Mouse (Mus musculus) brain, embryonic 14.5 days (tissue): Measurements from ENCODE around the gene Auts2.

Experiments
- CTCF ChIP-seq: fragments of 200-500 bp; IDR thresholded peaks from 2 replicates; pipeline ENCODE4 v1.5.1; 2012; ENCODE audit warnings: inconsistent platforms, mild to moderate bottlenecking, moderate library complexity, borderline replicate concordance; ENCODE audit not compliant: insufficient read depth, insufficient read length; ENCODE audit errors: extremely low read depth
- POLR2A ChIP-seq: fragments of 200-500 bp; IDR thresholded peaks from 2 replicates; pipeline ENCODE4 v1.6.1; 2012; ENCODE audit warnings: mild to moderate bottlenecking, inconsistent platforms, borderline replicate concordance; ENCODE audit not compliant: poor library complexity, insufficient read depth, insufficient read length, severe bottlenecking; ENCODE audit errors: extremely low read depth

DNA sequence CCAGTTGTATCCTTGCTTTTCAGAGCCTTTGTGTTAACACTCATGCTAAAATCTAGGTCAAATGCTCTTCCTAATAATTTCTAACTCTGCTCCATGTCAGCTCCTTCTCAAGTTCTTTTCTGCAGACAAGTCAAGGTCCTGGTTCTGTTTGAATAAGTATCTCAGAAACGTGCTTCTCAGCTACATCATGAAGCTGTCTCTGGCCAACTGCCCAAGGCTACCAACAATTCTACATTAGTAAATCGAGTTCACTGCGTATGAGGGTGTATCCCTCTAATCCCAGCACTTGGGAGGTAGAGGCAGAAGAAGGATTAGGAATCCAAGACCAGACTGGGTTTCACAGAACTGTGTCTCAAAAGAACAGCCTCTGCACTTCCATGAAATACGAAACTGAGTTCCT is 1109.9 kb downstream of the Auts2 start:
- TF ChIP-seq POLR2A = no peak
- TF ChIP-seq CTCF = no peak
